Mouse (Mus musculus) kidney, adult 2 months (tissue): ENCODE data around the gene Thap12.

ENCODE experiments used
- CTCF ChIP-seq: fragments of 200-500 bp; conservative IDR thresholded peaks from 2 replicates; pipeline ENCODE4 v1.5.1; 2011; ENCODE audit warnings: low read depth, mild to moderate bottlenecking, control low read depth, low read length, moderate library complexity, mixed read lengths; ENCODE audit not compliant: insufficient read depth, insufficient read length
- POLR2A ChIP-seq: fragments of 200-500 bp; IDR thresholded peaks from one replicate; pipeline ENCODE4 v1.6.1; 2011; ENCODE audit warnings: low read depth, low read length, control low read depth

DNA sequence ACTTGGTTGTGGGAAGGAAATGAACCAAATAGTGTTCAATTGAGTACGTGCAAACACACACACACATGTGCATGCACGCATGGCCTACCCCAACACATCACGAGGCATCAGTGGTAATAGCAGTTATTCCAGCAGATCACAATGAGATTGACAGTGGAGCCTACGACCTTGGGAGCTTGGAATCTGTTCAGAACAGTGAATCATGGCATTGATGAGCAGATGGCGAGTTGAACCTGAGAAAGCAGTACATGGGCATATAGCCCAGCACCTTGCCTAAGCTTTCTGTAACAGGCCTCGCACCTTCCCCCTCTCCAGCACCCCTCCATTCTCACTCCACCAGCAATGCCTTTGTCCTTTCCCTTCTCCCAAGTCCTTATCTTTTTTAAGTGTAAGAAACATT is 37.2 kb upstream of the Thap12 start:
- no peak for TF ChIP-seq CTCF
- TF ChIP-seq POLR2A: no peak
